Mouse (Mus musculus): ENCODE measurements around the gene Ptpdc1. TPM values are rescaled to one million over a fixed set of nuclear protein-coding genes. Genes with fewer than 3 reads are reported as not detected.

The Ptpdc1 gene
- total RNA-seq, 4 experiments from 2014 or later = 5.7 to 13.9 (median 10.4) TPM

DNA sequence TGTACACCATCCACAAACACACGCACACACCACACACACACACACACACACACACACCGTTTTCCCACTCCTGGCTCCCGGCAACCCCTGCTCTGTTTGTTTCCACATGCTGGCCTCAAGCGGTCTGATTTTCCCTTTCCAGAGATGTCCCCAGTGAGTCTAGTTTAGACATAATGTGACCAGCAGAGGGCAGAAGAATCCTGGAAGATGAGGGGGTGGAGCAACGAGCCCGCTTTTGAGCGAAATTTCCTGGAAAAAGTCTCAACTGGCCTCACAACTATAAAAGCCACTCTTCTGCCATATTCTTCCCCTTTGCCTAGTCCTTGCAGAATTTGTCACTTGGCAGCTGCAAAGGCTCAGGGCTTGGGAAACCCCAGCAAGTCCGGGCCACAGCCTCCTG is 30.2 kb upstream of the Ptpdc1 start:
- peak; percentile 26 for DNase-seq

DNA sequence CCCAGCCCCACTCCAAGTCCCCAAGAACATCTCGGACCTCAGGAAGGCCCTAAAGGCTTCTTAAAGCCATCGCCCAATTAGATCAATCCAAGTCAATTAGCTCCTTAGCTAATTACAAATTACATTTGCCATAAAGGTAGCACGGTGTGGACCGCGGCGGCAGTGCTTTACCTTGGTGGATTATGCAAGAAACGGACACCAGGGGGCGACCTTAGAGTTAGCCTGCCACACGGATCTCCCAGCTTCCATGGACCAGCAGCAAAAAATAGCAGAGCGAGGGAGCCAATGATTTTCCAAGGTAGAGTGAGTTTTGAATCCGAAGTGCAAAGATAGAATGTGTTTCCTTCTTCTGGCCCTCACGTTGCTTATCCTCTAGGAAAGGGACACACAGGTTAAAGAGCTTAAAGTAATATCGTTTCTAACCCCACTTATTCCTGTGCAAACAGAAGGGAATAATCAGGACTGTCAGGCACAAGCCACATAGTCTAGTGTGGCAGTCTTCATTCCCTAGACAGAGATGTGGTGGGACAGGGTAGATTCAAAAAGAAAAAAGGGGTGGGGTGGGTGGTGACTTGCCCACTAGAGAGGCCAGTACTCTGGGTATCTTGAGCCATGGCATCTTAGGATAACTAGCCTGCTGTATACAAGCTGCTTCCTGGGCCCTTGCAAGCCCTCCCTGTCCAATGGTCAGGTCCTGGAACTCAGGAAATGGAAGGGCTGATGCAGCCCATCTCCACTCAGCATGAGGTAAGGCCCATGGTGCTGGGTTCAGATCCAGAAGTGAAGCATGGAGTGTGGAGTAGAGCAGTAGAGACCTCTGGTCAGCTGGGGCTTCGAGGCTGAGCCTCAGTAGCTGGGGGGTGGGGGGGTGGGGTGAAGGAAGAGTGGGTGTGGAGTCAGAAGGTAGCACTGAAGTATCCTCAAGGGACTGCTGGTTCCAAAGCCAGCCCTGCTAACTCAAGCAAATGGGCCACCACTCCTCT is 28.6 kb upstream of the Ptpdc1 start:
- peak; percentile 26 for DNase-seq

GRCm38 (mm10) chr13:48651132-48652065 is 25.9 kb upstream of the Ptpdc1 start:
- DNase-seq = no peak

GRCm38 (mm10) chr13:48650615-48651014 is 25.2 kb upstream of the Ptpdc1 start:
- no peak for DNase-seq

- DNase-seq = no peak
These were observed 21.2 kb upstream of the Ptpdc1 start for GRCm38 (mm10) chr13:48646696-48647095.

GRCm38 (mm10) chr13:48643991-48644390 is 18.5 kb upstream of the Ptpdc1 start:
- DNase-seq = no peak

- DNase-seq = no peak
These were observed 17.6 kb upstream of the Ptpdc1 start for GRCm38 (mm10) chr13:48643072-48643471.

- DNase-seq = peak; percentile 24
These were observed 14.1 kb upstream of the Ptpdc1 start for GRCm38 (mm10) chr13:48639570-48639969.

GRCm38 (mm10) chr13:48637706-48638105 is 12.2 kb upstream of the Ptpdc1 start:
- DNase-seq = no peak

DNA sequence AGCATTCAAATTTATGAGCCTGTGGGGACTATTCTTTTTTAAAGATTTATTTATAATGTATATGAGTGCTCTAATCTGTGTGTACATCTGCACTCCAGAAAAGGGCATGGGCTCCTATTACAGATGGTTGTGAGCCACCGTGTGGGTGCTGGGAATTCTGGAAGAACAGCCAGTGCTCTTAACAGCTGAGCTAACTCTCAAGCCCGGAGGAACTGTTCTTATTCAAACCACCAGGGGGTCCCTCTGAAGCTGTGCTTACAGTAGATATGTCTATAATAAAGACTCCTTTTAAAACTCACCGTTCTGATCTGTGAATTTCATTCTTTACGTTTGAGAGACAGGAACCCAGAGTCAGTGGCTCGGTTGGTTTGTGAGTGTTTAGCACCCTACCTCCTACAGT is 6.2 kb upstream of the Ptpdc1 start:
- no peak for DNase-seq

GRCm38 (mm10) chr13:48624968-48625398 is 481 bp downstream of the Ptpdc1 start:
- no peak for DNase-seq

- DNase-seq = no peak
These were observed 6.6 kb downstream of the Ptpdc1 start for GRCm38 (mm10) chr13:48618890-48619289.

GRCm38 (mm10) chr13:48617774-48618173 is 7.7 kb downstream of the Ptpdc1 start:
- no peak for DNase-seq

- no peak for DNase-seq
These were observed 10.9 kb downstream of the Ptpdc1 start for GRCm38 (mm10) chr13:48614525-48614924.

DNA sequence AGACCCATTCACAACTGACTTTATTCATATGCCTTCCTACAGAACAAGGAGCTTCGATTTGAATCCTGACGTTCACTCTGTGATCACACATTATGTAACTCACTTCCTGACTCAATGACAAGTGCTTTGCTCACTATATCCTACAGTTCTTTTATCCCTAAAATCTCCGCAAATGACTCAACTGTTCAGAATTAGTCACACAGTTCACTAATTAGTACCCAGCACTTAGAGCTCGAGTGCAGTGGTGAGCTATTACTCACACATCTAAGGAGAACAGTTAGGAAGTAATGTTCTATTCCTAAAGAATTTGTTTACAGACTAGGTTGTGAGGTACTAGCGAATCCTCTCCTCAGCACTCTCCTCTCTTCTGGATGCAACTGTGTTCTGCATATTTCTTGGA is 16.4 kb downstream of the Ptpdc1 start:
- DNase-seq = no peak

GRCm38 (mm10) chr13:48604591-48604990 is 20.9 kb downstream of the Ptpdc1 start:
- DNase-seq = no peak

DNA sequence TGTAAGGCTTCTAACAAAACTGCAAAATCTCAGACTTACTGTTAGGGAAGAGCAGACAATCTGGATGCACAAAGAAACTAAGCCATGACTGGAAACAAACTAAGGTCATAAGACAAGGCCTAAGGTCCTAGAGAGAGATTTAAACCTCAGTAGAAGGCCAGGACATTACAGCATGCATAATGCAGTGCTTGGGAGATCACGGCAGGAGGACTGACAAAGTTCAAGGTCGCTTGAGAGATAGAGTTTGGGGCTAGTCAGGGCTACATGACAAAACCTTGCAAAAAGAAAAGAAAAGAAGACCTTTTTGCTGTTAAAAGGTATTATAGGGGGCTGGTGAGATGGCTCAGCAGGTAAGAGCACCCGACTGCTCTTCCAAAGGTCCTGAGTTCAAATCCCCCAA is 22.2 kb downstream of the Ptpdc1 start:
- no peak for DNase-seq

DNA sequence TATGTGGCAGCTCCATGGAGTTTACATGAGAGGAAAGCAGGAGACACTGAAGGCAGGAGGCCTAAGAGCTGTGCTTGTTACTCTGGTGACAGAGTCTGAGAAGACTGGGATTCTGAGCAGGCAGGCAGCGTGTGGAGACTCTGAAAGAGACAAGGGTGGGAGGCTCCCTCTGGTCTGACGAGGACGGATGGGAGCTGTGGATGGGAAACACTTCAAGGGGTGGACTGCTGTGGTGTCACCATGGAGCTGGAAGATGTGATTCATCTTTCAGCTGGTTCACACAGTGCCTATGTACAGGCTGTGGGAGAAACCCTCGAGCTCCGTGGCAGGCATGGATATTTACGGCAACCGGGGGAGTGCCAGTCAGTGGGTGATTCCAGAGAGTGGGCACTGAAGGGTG is 30.9 kb downstream of the Ptpdc1 start:
- DNase-seq = no peak

DNA sequence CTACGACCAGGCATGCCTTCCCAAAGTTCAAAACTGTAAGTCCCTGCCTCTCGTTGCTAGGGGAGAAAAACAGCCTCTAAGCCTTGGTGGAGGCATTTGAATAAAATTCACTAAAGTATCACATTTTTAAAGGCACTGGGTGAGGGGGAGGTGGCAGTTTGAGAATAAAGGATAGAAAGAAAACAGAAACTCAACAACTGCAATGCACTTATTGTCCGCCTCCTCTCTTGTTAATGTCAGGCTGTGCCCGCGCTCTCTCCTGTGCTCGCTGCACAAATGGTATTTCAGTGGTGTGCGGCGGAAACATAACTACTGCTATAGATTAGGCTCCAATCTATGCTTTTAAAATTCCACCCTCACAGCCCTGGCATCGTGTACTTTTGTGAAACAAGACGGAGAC is 31.4 kb downstream of the Ptpdc1 start:
- no peak for DNase-seq

GRCm38 (mm10) chr13:48593181-48593580 is 32.3 kb downstream of the Ptpdc1 start:
- no peak for DNase-seq

GRCm38 (mm10) chr13:48590743-48591142 is 34.7 kb downstream of the Ptpdc1 start:
- DNase-seq = no peak

GRCm38 (mm10) chr13:48587354-48587753 is 38.1 kb downstream of the Ptpdc1 start:
- no peak for DNase-seq

- no peak for DNase-seq
These were observed 39.0 kb downstream of the Ptpdc1 start for GRCm38 (mm10) chr13:48586496-48586895.
